Mouse (Mus musculus) lung, embryonic 16.5 days (tissue): Measurements from ENCODE around the gene Gsn. TPM values are rescaled to one million over a fixed set of nuclear protein-coding genes. Genes with fewer than 3 reads are reported as not detected.

Source experiments
- ATAC-seq: fragments of 200-750 bp; cut with Nextera tagmentation; 2 replicates; pipeline ENCODE4 v1.8.0; 2017; ENCODE audit warnings: low read depth, mild to moderate bottlenecking, moderate library complexity
- H3K27ac ChIP-seq: fragments of 300-500 bp; sonication (generic); 2 replicates; pipeline ENCODE4 v1.5.1; 2014; ENCODE audit warnings: mild to moderate bottlenecking, control low read depth, low read length
- H3K27me3 ChIP-seq: fragments of 300-500 bp; sonication (generic); 2 replicates; pipeline ENCODE4 v1.6.1; 2014; ENCODE audit warnings: low read depth, low read length, mixed read lengths; ENCODE audit not compliant: control insufficient read depth, insufficient read depth
- H3K36me3 ChIP-seq: fragments of 300-500 bp; sonication (generic); 2 replicates; pipeline ENCODE4 v1.6.1; 2014; ENCODE audit warnings: low read length; ENCODE audit not compliant: control insufficient read depth, insufficient read depth
- H3K4me1 ChIP-seq: fragments of 300-500 bp; sonication (generic); replicated peaks from 2 replicates; pipeline ENCODE4 v1.6.1; 2014; ENCODE audit warnings: low read length, mixed read lengths; ENCODE audit not compliant: control insufficient read depth, insufficient read depth
- H3K4me2 ChIP-seq: fragments of 300-500 bp; sonication (generic); 2 replicates; pipeline ENCODE4 v1.6.1; 2014; ENCODE audit warnings: low read depth, low read length, control low read depth
- H3K4me3 ChIP-seq: fragments of 300-500 bp; sonication (generic); 2 replicates; pipeline ENCODE4 v1.5.1; 2014; ENCODE audit warnings: mild to moderate bottlenecking, low read length, control low read depth
- H3K9ac ChIP-seq: fragments of 300-500 bp; sonication (generic); 2 replicates; pipeline ENCODE4 v1.6.1; 2014; ENCODE audit warnings: low read length, control low read depth
- H3K9me3 ChIP-seq: fragments of 300-500 bp; sonication (generic); 2 replicates; pipeline ENCODE4 v1.6.1; 2016; ENCODE audit warnings: low read length; ENCODE audit not compliant: control insufficient read depth
- WGBS: fragments of 180-500 bp; shearing (Covaris S2); extraction: QIAGEN DNeasy Blood & Tissue Kit; methylation state at CpG from one replicate; pipeline ENCODE4 v1.1.7; 2014; 5-methylcytosine and 5-hydroxymethylcytosine counted together
- polyA plus RNA-seq: library from polyadenylated mRNA; unstranded; fragments of >200 nt; fragmentation: Nextera tagmentation; extraction: Ambion mirVana; gene quantifications from 2 replicates; pipeline ENCODE4 v1.2.1, GENCODE M21; 2015

The Gsn gene
- polyA plus RNA-seq, 1 experiment from 2014 or later, result 241 TPM

- Histone ChIP-seq H3K9ac (peak overlapping the region; percentile 25), H3K36me3 (no peaks in the 10 kb centered on the region), H3K4me3 (no peak overlapping the region)
Measured at GRCm38 (mm10) chr2:35259338-35260080, 3.3 kb downstream of the Gsn start.

GRCm38 (mm10) chr2:35260291-35260690 is 4.1 kb downstream of the Gsn start:
- Histone ChIP-seq H3K36me3 (no peaks in the 10 kb centered on the region), H3K27ac (peak overlapping the region; percentile 78; the same call in 1 of the 2 replicates), H3K4me3 (no peak overlapping the region), H3K9ac (no peak overlapping the region), H3K27me3 (no peaks in the 10 kb centered on the region), H3K4me2 (no peak overlapping the region), H3K4me1 (peaks cover 35% of the 10 kb centered on the region), H3K9me3 (no peaks in the 10 kb centered on the region)
- WGBS, result 66% methylated on average over 1 of the region's 1 CpGs
- no peak for ATAC-seq

More at GRCm38 (mm10) chr2:35259338-35260080, 3.3 kb downstream of the Gsn start:
- Histone ChIP-seq H3K27ac (peak overlapping the region; percentile 78), H3K27me3 (no peaks in the 10 kb centered on the region), H3K4me1 (peaks cover 33% of the 10 kb centered on the region), H3K9me3 (no peaks in the 10 kb centered on the region), H3K4me2 (peak overlapping the region; percentile 31)
- WGBS, result 13% methylated on average over 13 of the region's 13 CpGs
- ATAC-seq, result peak; percentile 31

GRCm38 (mm10) chr2:35264095-35264494 is 7.9 kb downstream of the Gsn start:
- Histone ChIP-seq H3K4me3 (no peak overlapping the region), H3K36me3 (no peaks in the 10 kb centered on the region), H3K9ac (no peak overlapping the region), H3K27me3 (no peaks in the 10 kb centered on the region), H3K4me1 (peaks cover 43% of the 10 kb centered on the region), H3K27ac (no peak overlapping the region), H3K4me2 (no peak overlapping the region), H3K9me3 (no peaks in the 10 kb centered on the region)
- WGBS, result 88% methylated on average over 1 of the region's 1 CpGs
- ATAC-seq, result no peak

- H3K9ac ChIP-seq, result 0 out of 2 replicates have a peak overlapping the region, but pooled peaks have one; percentile 33
- no peaks in the 10 kb centered on the region for H3K9me3 ChIP-seq
- H3K36me3 ChIP-seq, result no peaks in the 10 kb centered on the region
- peaks cover 43% of the 10 kb centered on the region for H3K4me1 ChIP-seq
- 38% methylated on average over 8 of the region's 8 CpGs for WGBS
- H3K27ac ChIP-seq, result peak overlapping the region; percentile 2; the same call in 1 of the 2 replicates
- H3K4me2 ChIP-seq, result 0 out of 2 replicates have a peak overlapping the region, but pooled peaks have one; percentile 1
- no peaks in the 10 kb centered on the region for H3K27me3 ChIP-seq
- ATAC-seq, result peak; percentile 45
- no peak overlapping the region for H3K4me3 ChIP-seq
Measured at GRCm38 (mm10) chr2:35265296-35265695, 9.1 kb downstream of the Gsn start.

- no peak for ATAC-seq
- Histone ChIP-seq H3K4me3 (no peak overlapping the region), H3K9ac (0 out of 2 replicates have a peak overlapping the region, but pooled peaks have one; percentile 33), H3K27me3 (no peaks in the 10 kb centered on the region), H3K9me3 (no peaks in the 10 kb centered on the region), H3K4me2 (no peak overlapping the region), H3K36me3 (no peaks in the 10 kb centered on the region), H3K4me1 (peaks cover 44% of the 10 kb centered on the region), H3K27ac (peak overlapping the region; percentile 2; the same call in 1 of the 2 replicates)
- WGBS, result 62% methylated on average over 8 of the region's 8 CpGs
Measured at GRCm38 (mm10) chr2:35265775-35266174, 9.6 kb downstream of the Gsn start.

- Histone ChIP-seq H3K4me3 (no peak overlapping the region), H3K4me1 (peaks cover 44% of the 10 kb centered on the region), H3K9ac (no peak overlapping the region), H3K36me3 (no peaks in the 10 kb centered on the region), H3K9me3 (no peaks in the 10 kb centered on the region), H3K27me3 (no peaks in the 10 kb centered on the region), H3K27ac (peak overlapping the region; percentile 97), H3K4me2 (peak overlapping the region; percentile 18; the same call in 1 of the 2 replicates)
- WGBS, result 57% methylated on average over 9 of the region's 9 CpGs
- ATAC-seq, result peak; percentile 44
Measured at GRCm38 (mm10) chr2:35266251-35266905, 10.2 kb downstream of the Gsn start.

- Histone ChIP-seq H3K4me2 (peak overlapping the region; percentile 23), H3K36me3 (no peaks in the 10 kb centered on the region), H3K27ac (peak overlapping the region; percentile 97), H3K27me3 (no peaks in the 10 kb centered on the region), H3K4me1 (peaks cover 49% of the 10 kb centered on the region), H3K9me3 (no peaks in the 10 kb centered on the region), H3K4me3 (no peak overlapping the region), H3K9ac (no peak overlapping the region)
- 52% methylated on average over 13 of the region's 13 CpGs for WGBS
- ATAC-seq, result peak; percentile 74
Measured at GRCm38 (mm10) chr2:35267156-35267875, 11.1 kb downstream of the Gsn start.

GRCm38 (mm10) chr2:35267876-35268566 is 11.8 kb downstream of the Gsn start:
- Histone ChIP-seq H3K27ac (peak overlapping the region; percentile 97), H3K36me3 (no peaks in the 10 kb centered on the region), H3K4me2 (0 out of 2 replicates have a peak overlapping the region, but pooled peaks have one; percentile 23), H3K9ac (no peak overlapping the region), H3K4me1 (peaks cover 53% of the 10 kb centered on the region), H3K4me3 (no peak overlapping the region), H3K27me3 (no peaks in the 10 kb centered on the region), H3K9me3 (no peaks in the 10 kb centered on the region)
- ATAC-seq, result peak; percentile 45
- 36% methylated on average over 10 of the region's 10 CpGs for WGBS
